Comparison of ENCODE assay signal across 29 mouse cellular contexts in the genomic region with DNA sequence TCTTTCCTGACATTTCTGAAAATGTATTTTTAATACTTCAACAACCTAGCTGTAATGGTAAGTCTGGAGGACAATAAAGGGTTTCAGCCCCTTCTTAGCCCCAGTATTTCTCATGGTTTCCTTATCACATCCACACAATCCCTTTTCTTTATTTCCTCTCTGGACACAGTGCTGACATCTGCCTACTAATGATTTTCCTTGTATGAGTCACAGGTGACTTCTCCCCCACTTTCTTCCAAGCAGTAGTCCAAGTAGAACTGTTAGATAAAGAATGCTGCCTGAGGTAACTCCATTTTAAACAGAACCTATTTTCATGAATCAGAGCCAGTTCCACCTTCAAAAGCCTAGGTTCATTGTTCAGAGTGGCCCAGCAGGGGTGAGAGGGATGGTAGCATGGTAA. TPM values are rescaled to one million over a fixed set of nuclear protein-coding genes. Genes with fewer than 3 reads are reported as not detected.
"Had no signal": no experiment of that assay in that cellular context is flagged by ENCODE, and none has a peak within 500 bp of the region (broad histone marks: within the 10 kb centered on the region; RNA-seq: fewer than 3 reads in every experiment).

No protein-coding gene starts in this region.

- DNase-seq: liver, embryonic 13.5 days; liver, postnatal 0 days; lung, adult 2 months; lung, postnatal 10 days; lung, postnatal 4 days; midbrain, embryonic 14.5 days; retina, postnatal 1 day; right cerebral cortex, adult 18-20 months; right cerebral cortex, postnatal 25 days; right cerebral cortex, postnatal 4 days; spleen, adult 18-20 months; thymus, adult 2 months; thymus, postnatal 14 days; thymus, postnatal 36 days had no signal

- H3K9ac ChIP-seq: liver, embryonic 13.5 days; liver, embryonic 15.5 days; liver, postnatal 0 days; lung, embryonic 15.5 days; midbrain, embryonic 12.5 days; neural tube, embryonic 13.5 days; neural tube, embryonic 15.5 days had no signal

- H3K9me3 ChIP-seq: liver, embryonic 15.5 days; lung, embryonic 15.5 days; neural tube, embryonic 13.5 days; neural tube, embryonic 15.5 days had no signal

- H3K36me3 ChIP-seq: liver, embryonic 13.5 days; liver, embryonic 15.5 days; lung, embryonic 15.5 days; midbrain, embryonic 12.5 days; neural tube, embryonic 13.5 days; neural tube, embryonic 15.5 days had no signal

- H3K4me3 ChIP-seq: liver, embryonic 13.5 days; liver, embryonic 15.5 days; lung, embryonic 15.5 days; midbrain, embryonic 12.5 days; myocyte; neural tube, embryonic 13.5 days; neural tube, embryonic 15.5 days had no signal

- H3K4me1 ChIP-seq: liver, embryonic 13.5 days; liver, embryonic 15.5 days; lung, embryonic 15.5 days; midbrain, embryonic 12.5 days; neural tube, embryonic 13.5 days; neural tube, embryonic 15.5 days had no signal

- H3K27me3 ChIP-seq: liver, embryonic 13.5 days; liver, embryonic 15.5 days; lung, embryonic 15.5 days; midbrain, embryonic 12.5 days; neural tube, embryonic 13.5 days; neural tube, embryonic 15.5 days had no signal

- H3K27ac ChIP-seq: liver, embryonic 13.5 days; liver, embryonic 15.5 days; lung, embryonic 15.5 days; midbrain, embryonic 12.5 days; neural tube, embryonic 13.5 days; neural tube, embryonic 15.5 days had no signal

- ATAC-seq: liver, postnatal 0 days; midbrain, embryonic 16.5 days had no signal

- H3K4me2 ChIP-seq: liver, embryonic 13.5 days; liver, embryonic 15.5 days; lung, embryonic 15.5 days; midbrain, embryonic 12.5 days; neural tube, embryonic 13.5 days; neural tube, embryonic 15.5 days had no signal

RNA-seq across cellular contexts. Expression of a gene that starts 2.2 kb away (rescaled TPM):
- total RNA-seq: megakaryocyte, adult 5-6 weeks; megakaryocyte-erythroid progenitor cell, adult 5-6 weeks had no signal
- polyA plus RNA-seq: liver, embryonic 13.5 days; liver, embryonic 15.5 days; liver, postnatal 0 days; lung, adult 2 months; lung, embryonic 15.5 days; midbrain, embryonic 12.5 days; midbrain, embryonic 14.5 days; midbrain, embryonic 16.5 days; myocyte; neural tube, embryonic 11.5 days; neural tube, embryonic 13.5 days; neural tube, embryonic 15.5 days; small intestine, adult 2 months; stomach, embryonic 14.5 days; stomach, embryonic 16.5 days; testis, adult 2 months; thymus, adult 2 months; urinary bladder, adult 2 months had no signal

RNA-seq across cellular contexts. Expression of a gene that starts 35.5 kb away (rescaled TPM):
- total RNA-seq: megakaryocyte, adult 5-6 weeks; megakaryocyte-erythroid progenitor cell, adult 5-6 weeks had no signal
- polyA plus RNA-seq: liver, embryonic 13.5 days; liver, embryonic 15.5 days; liver, postnatal 0 days; lung, adult 2 months; lung, embryonic 15.5 days; midbrain, embryonic 12.5 days; midbrain, embryonic 14.5 days; midbrain, embryonic 16.5 days; myocyte; neural tube, embryonic 11.5 days; neural tube, embryonic 13.5 days; neural tube, embryonic 15.5 days; small intestine, adult 2 months; stomach, embryonic 14.5 days; stomach, embryonic 16.5 days; thymus, adult 2 months; urinary bladder, adult 2 months had no signal
